Mouse (Mus musculus) hindbrain, embryonic 13.5 days (tissue): ENCODE measurements around the gene Inpp5b. TPM values are rescaled to one million over a fixed set of nuclear protein-coding genes. Genes with fewer than 3 reads are reported as not detected.
A peak's percentile ranks its signal among the peaks of the same experiment; 100 is the strongest.

ENCODE experiments used
- ATAC-seq: fragments of 200-750 bp; cut with Nextera tagmentation; 2 replicates; pipeline ENCODE4 v1.8.0; 2017; ENCODE audit warnings: moderate TSS enrichment; ENCODE audit not compliant: low FRiP score
- H3K27ac ChIP-seq: fragments of 300-500 bp; sonication (generic); 2 replicates; pipeline ENCODE4 v1.5.1; 2015; ENCODE audit warnings: inconsistent platforms, mild to moderate bottlenecking, moderate library complexity
- H3K27me3 ChIP-seq: fragments of 300-500 bp; sonication (generic); 2 replicates; pipeline ENCODE4 v1.6.1; 2015; ENCODE audit warnings: mild to moderate bottlenecking, inconsistent platforms
- H3K36me3 ChIP-seq: fragments of 300-500 bp; sonication (generic); 2 replicates; pipeline ENCODE4 v1.6.1; 2015; ENCODE audit warnings: mild to moderate bottlenecking, inconsistent platforms
- H3K4me1 ChIP-seq: fragments of 300-500 bp; sonication (generic); replicated peaks from 2 replicates; pipeline ENCODE4 v1.6.1; 2015; ENCODE audit warnings: inconsistent platforms
- H3K4me2 ChIP-seq: fragments of 300-500 bp; sonication (generic); 2 replicates; pipeline ENCODE4 v1.6.1; 2015; ENCODE audit warnings: inconsistent platforms, mild to moderate bottlenecking, moderate library complexity
- H3K4me3 ChIP-seq: fragments of 300-500 bp; sonication (generic); 2 replicates; pipeline ENCODE4 v1.5.1; 2015; ENCODE audit warnings: mild to moderate bottlenecking, inconsistent platforms
- H3K9ac ChIP-seq: fragments of 300-500 bp; sonication (generic); 2 replicates; pipeline ENCODE4 v1.6.1; 2015; ENCODE audit warnings: mild to moderate bottlenecking, inconsistent platforms
- H3K9me3 ChIP-seq: fragments of 300-500 bp; sonication (generic); 2 replicates; pipeline ENCODE4 v1.6.1; 2016; ENCODE audit warnings: inconsistent platforms
- WGBS: fragments of 180-500 bp; shearing (Covaris S2); methylation state at CpG from one replicate; pipeline ENCODE4 v1.1.7; 2015; 5-methylcytosine and 5-hydroxymethylcytosine counted together
- polyA plus RNA-seq: library from polyadenylated mRNA; unstranded; fragments of >200 nt; fragmentation: Nextera tagmentation; extraction: Ambion mirVana; gene quantifications from 2 replicates; pipeline ENCODE4 v1.2.1, GENCODE M21; 2015

The Inpp5b gene
- 22.1 and 24.5 TPM in 2 replicates for polyA plus RNA-seq

DNA sequence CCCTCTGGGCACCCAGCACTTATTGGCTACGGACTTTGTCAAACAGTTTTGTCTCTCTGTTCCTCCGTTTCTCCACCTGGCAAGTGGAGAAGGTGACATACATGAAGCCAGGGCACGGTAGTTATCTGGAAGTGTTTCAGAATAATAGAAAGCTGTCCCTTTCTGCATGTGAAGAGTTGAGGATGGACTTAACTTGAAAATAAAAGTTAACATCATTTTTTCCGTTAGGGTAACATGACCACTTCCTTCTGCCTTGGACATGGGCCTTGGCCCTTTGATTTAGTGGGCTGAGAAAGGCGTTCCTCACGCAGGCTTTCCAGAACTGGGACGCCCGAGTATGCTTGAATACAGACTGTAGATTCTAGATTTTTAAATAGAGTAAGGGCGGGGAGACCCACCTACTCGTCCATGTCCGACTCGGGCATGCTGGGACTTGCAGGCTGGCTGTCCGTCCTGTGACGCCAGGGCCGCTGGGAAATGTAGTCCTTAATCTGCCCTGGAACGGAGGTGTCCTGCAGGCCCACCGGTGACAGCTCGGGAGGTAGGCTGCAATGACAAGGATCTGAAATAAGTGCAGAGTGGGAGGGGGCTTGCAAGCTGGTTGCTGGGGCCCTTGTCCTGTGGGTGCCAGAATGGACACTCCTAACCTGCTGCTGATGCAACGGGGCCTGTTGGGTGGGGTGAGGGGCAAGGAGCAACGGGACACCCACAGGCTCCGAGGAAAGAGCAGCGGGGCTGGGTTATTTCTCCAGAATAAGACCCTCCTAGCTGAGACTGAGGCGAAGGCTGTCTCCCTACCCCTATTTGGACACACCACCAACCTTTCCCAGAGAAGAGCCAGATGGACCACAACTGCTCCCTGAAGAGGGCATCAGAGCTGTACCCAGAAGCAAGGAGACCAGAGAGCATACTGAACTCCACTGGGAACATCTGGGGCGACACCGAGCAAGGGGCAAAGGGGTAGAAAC lies at the start of gene Inpp5b:
Gene Inpp5b (plus strand): TSS at position 475 of the 968 bp plus-strand sequence.
- 17% methylated on average over 25 of the region's 25 CpGs for WGBS
- Histone ChIP-seq H3K4me1 (peaks cover 22% of the 10 kb centered on the region), H3K9ac (peak within 1 kb of the TSS; percentile 83), H3K27me3 (no peaks in the 10 kb centered on the region), H3K4me3 (peak within 1 kb of the TSS; percentile 65), H3K27ac (peak within 1 kb of the TSS; percentile 30; the same call in 1 of the 2 replicates), H3K36me3 (peaks cover 13% of the 10 kb centered on the region), H3K9me3 (no peaks in the 10 kb centered on the region), H3K4me2 (peak within 1 kb of the TSS; percentile 76)
- peak; percentile 93 for ATAC-seq

DNA sequence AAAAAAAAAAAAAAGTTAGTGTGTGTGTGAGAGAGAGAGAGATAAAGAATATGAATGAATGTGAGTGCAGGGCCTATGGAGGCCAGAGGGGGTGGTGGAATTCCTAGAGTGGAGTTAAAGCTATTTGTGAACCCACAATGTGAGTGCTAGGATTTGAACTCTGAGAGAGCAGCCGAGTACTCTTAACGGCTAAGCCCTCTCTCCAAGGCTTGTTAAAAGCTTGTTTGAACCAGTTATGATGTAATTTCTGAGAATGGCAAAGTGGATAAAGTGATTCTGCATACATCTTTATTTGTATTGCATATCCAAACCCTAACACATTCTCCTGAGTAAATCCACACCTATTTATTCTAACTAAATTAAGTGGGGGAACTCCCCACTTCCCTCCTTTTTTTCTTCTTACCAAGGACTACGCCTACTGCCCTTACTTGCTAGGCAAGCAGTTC lies 49.2 kb upstream of the Inpp5b start:
- Histone ChIP-seq H3K27me3 (peaks cover 18% of the 10 kb centered on the region), H3K4me3 (peak overlapping the region; percentile 93), H3K4me1 (peaks cover 21% of the 10 kb centered on the region), H3K9ac (peak overlapping the region; percentile 96), H3K36me3 (peaks cover 9% of the 10 kb centered on the region), H3K9me3 (no peaks in the 10 kb centered on the region), H3K27ac (no peak overlapping the region), H3K4me2 (peak overlapping the region; percentile 84)
- no peak for ATAC-seq
- 79% methylated on average over 3 of the region's 3 CpGs for WGBS

DNA sequence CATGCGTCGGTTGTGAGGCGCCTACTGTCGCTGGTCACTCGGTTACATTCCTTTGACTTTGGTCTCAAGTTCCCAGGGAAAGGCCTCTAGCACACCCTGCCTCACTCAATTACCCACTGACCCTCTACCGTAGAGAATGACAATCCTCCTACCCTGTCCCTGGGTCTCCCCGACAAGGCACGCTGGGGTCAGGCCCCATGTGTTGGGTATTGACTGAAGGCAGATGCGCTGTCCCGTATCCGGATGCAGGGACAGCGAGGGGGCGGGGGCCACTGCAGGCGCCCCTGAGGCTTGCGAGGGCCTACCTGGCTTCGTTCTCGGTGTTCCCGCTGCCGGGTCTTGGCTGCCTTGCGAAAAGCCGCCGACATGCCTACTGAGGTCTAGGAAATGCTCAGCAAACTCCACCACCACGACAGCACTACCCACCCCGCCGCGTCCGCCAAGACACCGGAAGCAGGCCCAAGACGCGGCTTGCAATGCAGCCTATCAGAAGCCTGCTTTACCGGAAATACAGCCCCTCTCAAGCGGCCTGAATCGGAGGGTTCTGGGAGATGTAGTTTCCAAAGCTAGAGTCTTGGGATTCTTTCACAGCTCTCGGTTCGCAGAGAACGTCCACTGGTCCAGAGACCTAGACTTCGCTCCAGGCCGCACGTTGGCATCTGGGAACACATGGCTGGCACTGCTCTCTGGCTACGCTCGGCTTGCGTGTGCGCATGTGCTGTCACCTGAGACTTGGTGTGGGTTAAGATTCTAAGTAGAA lies 48.3 kb upstream of the Inpp5b start, which contains the start of gene Utp11:
Gene Utp11 (minus strand): TSS at position 466 of the 760 bp plus-strand sequence.
- WGBS, result under 1% methylated on average over 43 of the region's 43 CpGs
- Histone ChIP-seq H3K9me3 (no peaks in the 10 kb centered on the region), H3K27ac (peak within 1 kb of the TSS; percentile 84), H3K4me2 (peak within 1 kb of the TSS; percentile 84), H3K9ac (peak within 1 kb of the TSS; percentile 96), H3K4me1 (peaks cover 21% of the 10 kb centered on the region), H3K4me3 (peak within 1 kb of the TSS; percentile 93), H3K27me3 (peaks cover 26% of the 10 kb centered on the region), H3K36me3 (0 out of 2 replicates have a peak, but pooled peaks cover under 1% of the 10 kb centered on the region)
- ATAC-seq, result peak; percentile 97

DNA sequence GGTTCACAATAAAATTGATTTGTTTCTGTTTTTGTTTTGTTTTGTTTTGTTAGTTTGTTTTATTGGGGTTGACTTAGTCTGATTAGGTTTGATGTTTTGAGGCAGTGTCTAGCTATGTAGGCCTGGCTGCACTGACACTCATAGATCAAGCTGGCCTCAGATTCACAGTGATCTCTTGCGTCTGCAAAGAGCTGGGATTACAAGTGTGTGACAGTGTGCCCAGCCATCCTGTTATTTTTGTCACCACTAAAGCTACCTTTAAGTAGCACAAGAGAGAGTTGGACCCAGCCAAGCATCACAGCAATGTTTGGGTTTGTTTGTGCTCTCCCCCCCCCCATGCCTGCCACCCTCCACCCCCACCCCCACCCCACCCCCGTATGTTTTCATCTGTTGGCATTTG lies 47.1 kb upstream of the Inpp5b start:
- no peak overlapping the region for H3K9ac ChIP-seq
- no peak for ATAC-seq
- 84% methylated on average over 2 of the region's 2 CpGs for WGBS
- H3K4me2 ChIP-seq, result no peak overlapping the region
- H3K9me3 ChIP-seq, result no peaks in the 10 kb centered on the region
- H3K4me3 ChIP-seq, result no peak overlapping the region
- peaks cover 39% of the 10 kb centered on the region for H3K27me3 ChIP-seq
- no peaks in the 10 kb centered on the region for H3K36me3 ChIP-seq
- no peak overlapping the region for H3K27ac ChIP-seq
- peaks cover 21% of the 10 kb centered on the region for H3K4me1 ChIP-seq

DNA sequence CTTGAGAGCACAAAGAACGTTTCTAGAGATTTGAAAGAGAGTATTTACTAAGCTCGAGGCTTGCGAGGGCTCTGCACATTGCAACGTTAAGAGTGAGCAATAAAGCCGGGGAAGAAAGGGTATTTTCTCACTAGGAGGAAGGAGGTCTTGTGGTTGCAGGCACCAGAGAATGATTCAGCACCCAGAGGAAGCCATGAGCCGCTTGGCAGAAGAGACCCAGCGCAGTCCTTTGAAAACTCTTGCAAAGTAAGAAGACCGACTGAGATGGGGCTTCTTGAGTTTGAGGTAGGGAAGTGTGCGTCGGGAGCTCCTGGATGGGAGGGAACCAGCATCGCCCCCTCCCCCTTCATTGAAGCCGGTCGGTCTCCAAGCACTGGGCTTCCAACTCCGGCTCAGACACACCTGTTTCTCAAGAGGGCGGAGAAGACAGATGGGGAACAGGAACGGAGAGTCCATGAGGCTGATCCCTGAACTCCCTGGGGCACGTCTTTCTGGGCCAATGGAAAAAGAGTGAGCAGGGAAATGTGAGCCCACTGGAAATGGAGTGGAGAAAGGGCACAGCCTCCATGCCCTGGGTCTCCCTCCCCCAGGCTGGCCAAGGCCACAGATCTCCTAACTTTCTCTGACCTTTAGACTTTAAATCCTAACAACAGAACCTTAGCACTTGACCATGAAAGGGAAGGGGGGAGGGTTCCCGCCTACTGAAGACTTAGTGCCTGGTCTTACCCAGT lies 45.7 kb upstream of the Inpp5b start:
- H3K9ac ChIP-seq, result no peak overlapping the region
- H3K27me3 ChIP-seq, result peaks cover 53% of the 10 kb centered on the region
- no peak overlapping the region for H3K4me2 ChIP-seq
- H3K36me3 ChIP-seq, result no peaks in the 10 kb centered on the region
- H3K27ac ChIP-seq, result no peak overlapping the region
- no peaks in the 10 kb centered on the region for H3K9me3 ChIP-seq
- ATAC-seq, result no peak
- 17% methylated on average over 18 of the region's 18 CpGs for WGBS
- no peak overlapping the region for H3K4me3 ChIP-seq
- peaks cover 31% of the 10 kb centered on the region for H3K4me1 ChIP-seq

DNA sequence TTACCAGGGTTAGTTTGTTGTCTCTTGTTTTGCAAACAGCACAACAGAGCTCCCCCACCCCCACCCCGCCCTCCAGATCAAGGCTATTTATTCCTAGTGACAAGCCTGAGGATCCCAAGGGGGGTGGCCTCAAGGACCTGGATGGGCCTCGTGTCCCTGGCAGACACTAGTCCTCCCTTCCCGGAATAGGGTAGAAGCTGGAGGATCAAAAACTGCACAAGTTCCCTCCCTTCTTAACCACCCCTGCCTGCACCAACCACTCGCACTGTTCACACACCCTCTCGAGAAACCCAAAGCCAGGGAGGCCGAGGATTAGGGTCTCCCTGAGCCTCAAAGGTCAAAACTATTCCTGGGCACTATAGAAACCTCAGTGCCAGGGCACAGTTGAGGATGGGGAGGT lies 41.9 kb upstream of the Inpp5b start:
- WGBS, result 5% methylated on average over 6 of the region's 6 CpGs
- H3K4me2 ChIP-seq, result peak overlapping the region; percentile 97
- no peak overlapping the region for H3K27ac ChIP-seq
- peak overlapping the region; percentile 80; the same call in 1 of the 2 replicates for H3K9ac ChIP-seq
- H3K36me3 ChIP-seq, result no peaks in the 10 kb centered on the region
- ATAC-seq, result no peak
- H3K9me3 ChIP-seq, result no peaks in the 10 kb centered on the region
- H3K27me3 ChIP-seq, result peaks cover 85% of the 10 kb centered on the region
- H3K4me3 ChIP-seq, result peak overlapping the region; percentile 58
- peaks cover 37% of the 10 kb centered on the region for H3K4me1 ChIP-seq

DNA sequence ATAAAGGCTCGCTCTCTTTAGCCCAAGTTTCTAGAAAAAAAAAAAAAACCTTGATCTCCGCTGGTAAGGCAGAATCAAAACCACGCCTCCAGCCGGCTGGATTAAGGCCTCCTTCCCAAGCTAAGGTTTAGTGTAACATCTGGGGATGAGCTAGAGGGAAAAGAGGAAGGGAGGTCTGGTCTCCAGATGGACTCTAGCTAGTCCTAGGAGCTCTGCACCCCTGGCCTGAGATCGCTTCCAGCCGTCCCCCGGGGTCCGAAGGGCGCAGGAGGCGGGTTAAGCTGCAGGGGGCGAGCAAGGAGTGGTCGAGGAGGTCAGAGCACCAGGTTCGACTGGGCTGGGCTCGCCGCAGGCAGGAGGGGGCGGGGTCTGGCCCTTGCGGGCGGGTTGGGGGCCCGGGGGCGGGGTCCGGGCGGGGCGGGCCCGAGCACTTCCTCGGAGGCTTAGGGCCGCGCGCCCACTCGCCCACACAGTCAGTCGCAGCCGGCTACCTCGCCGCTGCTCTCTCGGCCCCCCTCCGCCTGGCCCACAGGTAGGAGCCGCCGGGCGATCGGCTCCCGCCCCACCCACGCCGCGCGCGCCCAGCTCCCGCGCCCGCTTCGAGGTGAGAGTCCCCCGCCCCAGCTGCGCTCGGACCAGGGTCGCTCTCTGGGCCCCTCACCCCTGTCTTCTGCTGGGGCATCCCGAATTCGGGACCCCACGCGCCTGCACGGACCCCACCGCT lies 41.2 kb upstream of the Inpp5b start, which contains the start of gene Fhl3:
Gene Fhl3 (plus strand): TSS at position 454 of the 724 bp plus-strand sequence.
- H3K9ac ChIP-seq, result peak within 1 kb of the TSS; percentile 80
- peak; percentile 26 for ATAC-seq
- peaks cover 84% of the 10 kb centered on the region for H3K27me3 ChIP-seq
- no peak within 1 kb of the TSS; the same call in 1 of the 2 replicates for H3K27ac ChIP-seq
- H3K4me3 ChIP-seq, result peak within 1 kb of the TSS; percentile 58
- no peaks in the 10 kb centered on the region for H3K36me3 ChIP-seq
- H3K4me2 ChIP-seq, result peak within 1 kb of the TSS; percentile 97
- H3K4me1 ChIP-seq, result peaks cover 41% of the 10 kb centered on the region
- H3K9me3 ChIP-seq, result no peaks in the 10 kb centered on the region
- WGBS, result under 1% methylated on average over 54 of the region's 59 CpGs

DNA sequence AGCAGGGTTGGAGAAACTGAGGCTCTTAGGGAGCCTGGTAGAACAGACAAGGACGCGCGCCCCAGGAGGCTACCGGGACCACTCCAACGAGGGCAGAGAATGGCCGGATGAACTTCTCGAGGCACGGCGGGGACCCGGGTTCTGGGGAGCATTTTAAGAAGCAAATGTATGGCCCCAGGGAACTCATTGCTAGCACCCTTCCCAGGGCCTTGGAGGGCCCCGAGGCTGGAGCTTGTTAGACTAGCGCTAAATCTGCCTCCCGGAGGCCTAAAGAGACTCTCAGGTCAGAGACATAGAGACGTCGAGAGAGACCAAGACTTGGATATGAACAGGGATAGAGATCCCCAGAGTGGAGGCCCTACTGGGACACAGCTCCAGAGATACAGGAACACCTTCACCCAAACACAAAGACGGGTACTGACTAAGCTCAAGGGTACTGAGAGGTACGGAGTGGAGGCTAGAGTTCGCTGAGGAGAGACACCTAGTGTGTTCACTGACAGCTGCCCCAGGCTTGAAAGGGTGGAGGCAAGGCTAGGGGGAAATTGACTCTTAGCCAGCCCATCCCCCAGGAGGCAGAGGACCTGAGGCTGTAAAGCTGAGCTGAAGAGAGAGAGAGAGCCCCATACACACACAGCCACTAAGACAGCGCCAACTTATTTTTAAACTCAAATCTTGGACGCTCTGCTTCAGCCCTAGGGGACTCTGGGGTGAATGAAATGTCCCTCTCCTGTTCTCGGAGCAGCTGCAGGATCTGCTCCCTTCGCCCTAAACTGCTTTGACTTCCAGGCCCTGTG lies 40.4 kb upstream of the Inpp5b start:
- Histone ChIP-seq H3K4me3 (peak overlapping the region; percentile 58), H3K9ac (peak overlapping the region; percentile 80), H3K27me3 (peaks cover 79% of the 10 kb centered on the region), H3K27ac (no peak overlapping the region), H3K4me1 (peaks cover 41% of the 10 kb centered on the region), H3K9me3 (no peaks in the 10 kb centered on the region), H3K36me3 (no peaks in the 10 kb centered on the region), H3K4me2 (peak overlapping the region; percentile 97)
- WGBS, result 4% methylated on average over 22 of the region's 22 CpGs
- ATAC-seq, result no peak

DNA sequence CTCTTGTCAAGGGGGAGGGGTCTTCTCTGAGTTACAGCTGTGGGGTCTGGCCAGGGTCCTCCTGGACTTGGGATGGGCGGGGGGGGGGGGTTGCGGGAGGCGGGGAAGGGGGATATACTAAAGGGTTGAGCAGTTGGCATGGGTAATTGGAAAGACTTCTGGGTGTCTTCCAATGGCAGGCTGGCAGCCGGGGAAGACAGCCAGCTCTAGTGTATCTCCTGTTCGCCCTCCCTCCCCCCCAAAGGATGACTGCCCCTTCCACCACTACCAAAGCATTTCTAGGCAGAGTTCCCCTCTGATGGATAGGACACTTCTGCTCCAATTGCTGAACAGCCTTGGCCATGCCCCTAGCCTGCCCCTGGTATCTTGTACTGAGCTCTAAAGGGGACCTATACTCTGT lies 39.7 kb upstream of the Inpp5b start:
- no peak for ATAC-seq
- Histone ChIP-seq H3K9ac (peak overlapping the region; percentile 80; the same call in 1 of the 2 replicates), H3K4me1 (peaks cover 41% of the 10 kb centered on the region)

DNA sequence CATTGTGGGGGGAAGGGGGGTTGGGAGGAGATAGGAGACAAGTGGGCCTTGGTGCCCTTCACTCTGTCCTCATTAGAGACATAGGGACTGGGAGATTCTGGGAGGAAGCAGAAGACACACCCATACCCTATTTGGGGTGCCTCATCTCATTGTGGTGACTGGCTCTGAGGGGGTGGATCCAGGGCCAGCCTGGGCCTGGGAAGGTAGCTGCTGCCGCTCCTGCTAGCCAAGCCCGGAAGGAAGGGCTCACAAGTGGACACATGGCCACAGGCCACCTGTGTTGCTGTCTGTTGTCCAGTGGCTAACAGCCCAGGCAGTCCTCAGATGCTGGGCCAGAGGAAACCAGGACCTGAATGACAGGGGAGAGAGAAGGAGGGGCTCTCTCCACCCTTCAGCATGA lies 38.2 kb upstream of the Inpp5b start:
- 53% methylated on average over 2 of the region's 2 CpGs for WGBS
- peak overlapping the region; percentile 69; the same call in 1 of the 2 replicates for H3K27ac ChIP-seq

More for the DNA sequence above, 39.7 kb upstream of the Inpp5b start:
- Histone ChIP-seq H3K27me3 (peaks cover 77% of the 10 kb centered on the region), H3K4me2 (peak overlapping the region; percentile 97), H3K9me3 (no peaks in the 10 kb centered on the region), H3K4me3 (peak overlapping the region; percentile 58; the same call in 1 of the 2 replicates), H3K36me3 (no peaks in the 10 kb centered on the region), H3K27ac (no peak overlapping the region)
- WGBS, result 57% methylated on average over 5 of the region's 5 CpGs

More for the DNA sequence above, 38.2 kb upstream of the Inpp5b start:
- Histone ChIP-seq H3K27me3 (peaks cover 77% of the 10 kb centered on the region), H3K36me3 (no peaks in the 10 kb centered on the region), H3K4me2 (no peak overlapping the region), H3K4me3 (no peak overlapping the region), H3K9me3 (no peaks in the 10 kb centered on the region), H3K4me1 (peaks cover 42% of the 10 kb centered on the region), H3K9ac (no peak overlapping the region)
- no peak for ATAC-seq
